Mouse (Mus musculus): ENCODE data around the gene Itfg1.

DNA sequence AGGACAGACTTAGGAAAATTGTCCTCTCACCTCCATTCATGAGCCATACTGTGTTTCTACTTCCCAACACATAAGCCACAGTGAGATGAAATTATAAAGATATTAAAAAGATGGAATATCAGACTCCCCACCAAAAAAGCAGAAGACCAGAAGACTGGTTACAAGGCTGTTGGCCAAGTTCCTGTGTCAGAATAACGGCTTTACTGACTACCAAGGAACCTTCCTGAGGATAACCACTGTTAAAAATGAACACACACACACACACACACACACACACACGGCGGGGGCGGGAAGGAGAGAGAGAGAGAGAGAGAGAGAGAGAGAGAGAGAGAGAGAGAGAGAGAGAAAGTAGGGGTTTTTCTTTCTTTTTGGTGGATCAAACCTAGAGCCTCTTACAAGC lies 52.8 kb downstream of the Itfg1 start:
- no peak for TF ChIP-seq GATA1 (IDR thresholded peaks at IDR 0.05; ENCODE audit: borderline replicate concordance, low read length)
- no peak for TF ChIP-seq FLI1 (IDR thresholded peaks at IDR 0.05; ENCODE audit: low read length)

Measured in megakaryocyte, embryonic 14.5 days (primary cell).